Mouse (Mus musculus): ENCODE results near the gene Upf3b.
"Not testable (repeated sequence)": the region's sequence is repeated elsewhere in the genome, so short reads cannot be mapped to it uniquely, and the experiment has no call there.

The Upf3b gene

DNA sequence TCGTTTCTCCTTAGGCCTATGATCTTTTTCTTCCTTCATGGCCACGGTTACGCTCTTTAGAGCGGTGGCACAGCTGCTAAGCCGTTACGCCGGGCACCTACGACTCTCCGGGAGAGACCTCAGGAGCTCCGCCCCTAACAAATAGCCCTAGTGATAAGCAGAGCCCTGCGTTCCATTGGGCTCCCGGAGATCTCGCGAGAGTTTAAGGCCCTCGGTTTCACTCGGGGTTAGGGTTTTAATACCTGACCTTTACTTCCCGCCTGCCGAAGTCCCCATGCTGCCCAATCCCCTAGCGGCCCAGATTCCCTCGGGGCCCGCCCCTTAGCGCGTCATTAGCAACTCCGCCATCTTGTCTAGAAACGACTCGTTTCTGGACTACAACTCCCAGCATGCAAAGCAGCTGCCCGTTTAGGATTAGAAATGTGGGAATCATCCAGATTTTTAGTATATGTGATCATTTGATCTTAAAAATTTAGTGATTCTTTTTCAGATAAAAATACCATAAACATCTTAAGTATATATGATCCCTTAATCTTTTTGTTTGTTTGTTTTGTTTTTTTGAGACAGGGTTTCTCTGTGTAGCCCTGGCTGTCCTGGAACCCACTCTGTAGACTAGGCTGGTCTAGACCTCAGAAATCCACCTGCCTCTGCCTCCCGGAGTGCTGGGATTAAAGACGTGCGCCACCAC lies at the start of gene Upf3b:
Upf3b (minus strand) TSS at position 130 of the 688 bp plus-strand sequence.
- DNase-seq (ENCODE audit: extremely low read depth, insufficient read length, low spot score) = peak; percentile 92

DNA sequence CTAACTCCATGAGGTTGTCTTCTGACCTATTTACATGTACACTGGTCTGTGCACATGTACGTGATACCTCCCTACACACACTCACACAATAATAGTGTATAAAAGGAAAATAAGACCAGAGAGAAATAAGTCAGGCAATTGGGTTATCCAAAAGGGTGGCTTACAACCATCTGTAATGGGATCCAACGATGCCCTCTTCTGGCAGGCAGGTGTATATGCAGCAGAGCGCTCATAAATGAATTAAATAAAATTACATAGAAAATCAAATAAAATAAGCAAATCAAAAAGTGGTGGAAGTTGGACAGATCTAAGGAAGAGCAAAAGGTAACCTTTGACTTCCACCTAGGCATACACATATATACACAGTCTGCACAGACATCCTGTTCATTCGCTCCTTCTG lies 47.7 kb upstream of the Upf3b start:
- no peak for DNase-seq (ENCODE audit: extremely low read depth, insufficient read length, low spot score)

DNA sequence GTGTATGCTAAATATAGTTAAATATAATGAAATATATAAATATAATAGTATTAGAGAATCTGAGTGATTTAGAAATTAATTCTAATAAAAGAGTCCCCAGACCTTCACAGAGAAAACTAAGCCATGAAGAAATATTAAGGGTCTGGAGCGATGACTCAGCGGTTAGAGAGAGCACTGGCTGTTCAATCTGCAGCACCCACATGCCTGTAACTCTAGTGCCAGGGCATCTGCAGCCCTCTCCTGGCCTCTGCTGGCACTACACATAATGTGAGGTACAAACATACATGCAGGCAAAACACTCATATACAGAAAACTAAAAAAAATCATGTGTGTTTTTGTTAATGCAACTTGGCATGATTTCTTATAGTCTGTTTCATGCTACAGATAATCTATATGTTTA lies 34.8 kb upstream of the Upf3b start:
- peak; percentile 20 for DNase-seq (ENCODE audit: extremely low read depth, insufficient read length, low spot score)

- DNase-seq (ENCODE audit: extremely low read depth, insufficient read length, low spot score) = not testable (repeated sequence)
These were observed 34.4 kb upstream of the Upf3b start for GRCm38 (mm10) chrX:37144498-37144897.

- DNase-seq (ENCODE audit: extremely low read depth, insufficient read length, low spot score) = no peak
These were observed 31.6 kb upstream of the Upf3b start for GRCm38 (mm10) chrX:37141732-37142131.

- DNase-seq (ENCODE audit: extremely low read depth, insufficient read length, low spot score) = peak; percentile 80
These were observed 16.7 kb upstream of the Upf3b start, which contains the start of gene Nkap for GRCm38 (mm10) chrX:37126671-37127358. Gene Nkap (plus strand): TSS chrX:37126795.

- no peak for DNase-seq (ENCODE audit: extremely low read depth, insufficient read length, low spot score)
These were observed 15.4 kb upstream of the Upf3b start for GRCm38 (mm10) chrX:37125511-37125910.

- no peak for DNase-seq (ENCODE audit: extremely low read depth, insufficient read length, low spot score)
These were observed 10.1 kb upstream of the Upf3b start for GRCm38 (mm10) chrX:37120212-37120611.

GRCm38 (mm10) chrX:37119585-37119984 lies 9.5 kb upstream of the Upf3b start:
- DNase-seq (ENCODE audit: extremely low read depth, insufficient read length, low spot score) = no peak

DNA sequence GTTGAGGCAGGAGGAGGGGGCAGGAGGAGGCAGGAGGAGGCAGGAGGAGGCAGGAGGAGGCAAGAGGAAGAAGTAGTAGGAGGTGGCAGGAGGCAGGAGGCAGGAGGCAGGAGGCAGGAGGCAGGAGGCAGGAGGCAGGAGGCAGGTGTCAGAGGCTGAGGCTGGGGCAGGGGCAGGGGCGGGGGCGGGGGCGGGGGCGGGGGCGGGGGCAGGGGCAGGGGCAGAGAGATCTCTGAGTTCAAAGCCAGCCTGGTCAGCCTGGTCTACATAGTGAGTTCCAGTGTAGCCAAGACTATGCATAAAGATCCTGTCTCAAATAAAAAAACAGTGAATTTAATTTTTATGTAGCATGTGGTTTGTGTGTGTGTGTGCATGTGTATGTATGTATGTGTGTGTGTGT lies 7.0 kb upstream of the Upf3b start:
- DNase-seq (ENCODE audit: extremely low read depth, insufficient read length, low spot score) = no peak

DNA sequence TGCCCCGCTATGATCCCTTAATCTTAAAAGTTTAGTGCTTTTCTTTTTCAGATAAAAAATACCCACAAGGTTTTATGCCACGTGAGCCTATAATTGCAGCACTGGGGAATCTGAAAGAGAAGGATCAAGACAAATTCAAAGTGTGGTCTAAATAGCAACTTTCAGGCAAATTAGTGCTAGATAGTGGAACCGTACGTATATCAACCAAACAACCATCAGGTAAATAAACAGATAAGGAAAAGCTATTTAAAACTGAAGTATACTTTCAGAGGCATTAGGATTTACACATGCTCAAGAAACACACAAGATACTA lies 715 bp upstream of the Upf3b start:
- DNase-seq (ENCODE audit: extremely low read depth, insufficient read length, low spot score) = no peak

GRCm38 (mm10) chrX:37109526-37110192 lies 463 bp downstream of the Upf3b start:
- no peak for DNase-seq (ENCODE audit: extremely low read depth, insufficient read length, low spot score)

- no peak for DNase-seq (ENCODE audit: extremely low read depth, insufficient read length, low spot score)
These were observed 6.3 kb downstream of the Upf3b start for GRCm38 (mm10) chrX:37103826-37104225.

GRCm38 (mm10) chrX:37098681-37099080 lies 11.4 kb downstream of the Upf3b start:
- DNase-seq (ENCODE audit: extremely low read depth, insufficient read length, low spot score) = no peak

DNA sequence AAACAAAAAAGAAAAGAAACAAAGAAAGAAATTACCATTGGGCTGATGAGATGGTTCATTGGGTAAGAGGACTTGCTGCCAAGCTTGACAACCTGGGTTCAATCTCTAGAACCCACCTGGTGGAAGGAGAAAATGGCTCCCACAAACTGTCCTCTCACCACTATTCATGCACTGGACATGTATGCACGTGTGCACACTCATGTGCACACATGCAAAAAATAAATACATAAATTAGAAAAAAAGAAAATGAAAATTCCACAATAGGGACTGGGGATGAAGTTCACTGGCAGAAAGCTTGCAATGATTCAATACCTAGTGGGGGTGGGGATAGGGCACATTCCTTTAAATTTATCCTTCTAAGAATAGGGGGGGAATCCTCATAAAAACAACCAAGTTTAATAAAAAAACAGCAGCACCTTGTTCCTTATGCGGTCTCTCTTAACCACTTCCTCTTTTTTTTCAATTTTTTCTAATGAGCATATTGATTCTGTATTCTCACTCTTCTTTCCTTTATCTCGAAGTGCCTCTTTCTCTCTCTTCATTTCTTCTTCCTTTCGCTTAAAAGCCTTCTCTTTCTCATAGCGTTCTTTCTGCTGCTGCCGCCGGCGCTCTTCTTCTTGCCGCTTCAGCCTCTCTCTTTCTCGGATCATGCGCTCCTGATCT lies 14.9 kb downstream of the Upf3b start:
- no peak for DNase-seq (ENCODE audit: extremely low read depth, insufficient read length, low spot score)

GRCm38 (mm10) chrX:37091457-37091856 lies 18.7 kb downstream of the Upf3b start:
- no peak for DNase-seq (ENCODE audit: extremely low read depth, insufficient read length, low spot score)

DNA sequence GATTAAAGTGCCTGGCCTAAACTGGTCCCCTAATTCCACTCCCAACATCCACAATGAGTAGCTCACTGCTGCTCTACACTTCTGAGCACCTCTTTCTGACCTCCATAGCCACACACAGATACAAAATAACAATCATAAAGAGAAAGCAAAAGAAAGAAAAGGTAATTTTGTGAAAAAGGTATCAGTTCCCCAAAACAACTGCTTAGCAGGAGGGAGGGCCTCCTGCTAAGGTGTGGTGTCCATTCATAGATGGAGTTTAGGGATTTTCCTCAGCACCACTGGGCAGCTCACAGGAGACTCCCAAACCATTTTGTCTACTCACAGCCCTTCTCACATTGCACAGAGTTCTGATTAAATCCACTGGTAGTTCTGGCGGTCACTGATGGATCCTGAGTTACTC lies 21.3 kb downstream of the Upf3b start:
- no peak for DNase-seq (ENCODE audit: extremely low read depth, insufficient read length, low spot score)

GRCm38 (mm10) chrX:37085665-37086064 lies 24.5 kb downstream of the Upf3b start:
- DNase-seq (ENCODE audit: extremely low read depth, insufficient read length, low spot score) = no peak

DNA sequence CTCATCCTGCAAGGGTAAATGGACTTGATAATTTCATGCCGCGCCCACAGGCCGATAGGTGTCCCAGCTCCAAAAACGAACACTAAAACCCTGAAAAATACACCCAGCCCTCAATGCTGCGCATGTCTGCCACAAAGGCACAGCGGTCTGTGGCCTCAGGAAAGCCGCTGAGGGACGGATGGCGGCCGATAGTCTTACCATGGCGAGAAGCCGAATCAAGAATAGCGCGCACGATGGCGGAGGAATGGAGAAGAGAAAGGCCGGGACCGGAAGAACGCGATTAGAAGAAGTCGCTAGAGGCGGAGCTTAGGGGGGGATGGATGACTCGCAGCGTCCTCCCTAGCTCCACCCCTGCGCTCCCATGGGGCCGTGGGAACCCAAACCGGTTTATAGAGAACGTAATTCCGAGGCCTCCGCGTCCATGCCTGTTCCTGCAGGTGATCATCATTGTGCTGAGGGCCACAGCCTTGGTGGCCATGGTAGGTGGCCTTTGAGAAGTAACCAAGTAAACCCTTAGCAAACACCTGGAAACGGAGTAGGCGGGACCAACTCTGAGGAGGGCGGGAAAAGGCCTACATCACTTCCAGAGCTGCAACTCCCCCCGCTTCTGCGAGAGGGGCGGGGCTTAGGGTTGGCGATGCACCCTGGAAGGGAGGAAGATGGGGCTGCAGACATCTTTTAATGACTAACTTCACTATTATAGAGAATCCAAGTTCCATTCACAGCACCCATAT lies 25.0 kb downstream of the Upf3b start, which contains the start of gene Rpl39:
Rpl39 (minus strand) TSS at position 476 of the 734 bp plus-strand sequence.
- DNase-seq (ENCODE audit: extremely low read depth, insufficient read length, low spot score) = peak; percentile 86

- no peak for DNase-seq (ENCODE audit: extremely low read depth, insufficient read length, low spot score)
These were observed 25.7 kb downstream of the Upf3b start for GRCm38 (mm10) chrX:37084318-37084926.

All from 3134 (cell line).